Mouse (Mus musculus) left cerebral cortex, adult 11 months (tissue): ENCODE measurements around the gene Acot10.
"Not testable (repeated sequence)": the region's sequence is repeated elsewhere in the genome, so short reads cannot be mapped to it uniquely, and the experiment has no call there.

Experiments used
- DNase-seq: peaks from one replicate; pipeline ENCODE4 v3.0.0; 2022; ENCODE audit warnings: low spot score

The Acot10 gene

GRCm38 (mm10) chr15:20666650-20667049 lies at the start of gene Acot10:
Gene Acot10 (minus strand): TSS chr15:20666750.
- no peak for DNase-seq

- DNase-seq = no peak
Observed at GRCm38 (mm10) chr15:20711859-20712258, 45.3 kb upstream of the Acot10 start.

DNA sequence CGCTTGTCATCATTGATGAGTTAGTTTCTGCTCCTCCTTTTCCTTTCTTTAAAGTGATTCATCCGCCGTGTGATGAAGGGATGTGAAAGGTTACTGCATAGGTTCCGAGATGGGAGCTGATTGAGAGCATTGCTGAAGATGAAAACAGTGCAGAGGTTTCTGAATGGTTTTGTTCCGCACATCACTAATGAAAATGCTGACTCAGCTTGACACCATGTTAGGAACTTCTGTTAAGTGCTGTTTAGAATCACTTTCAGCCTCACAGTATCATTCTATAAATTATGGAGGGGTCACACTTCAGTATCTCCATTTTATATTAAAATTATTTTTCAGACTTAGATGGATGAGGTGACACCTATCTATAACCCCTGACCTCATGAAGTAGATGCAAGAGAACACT lies 29.7 kb upstream of the Acot10 start:
- DNase-seq = no peak

- DNase-seq = no peak
Observed at GRCm38 (mm10) chr15:20684200-20684599, 17.6 kb upstream of the Acot10 start.

DNA sequence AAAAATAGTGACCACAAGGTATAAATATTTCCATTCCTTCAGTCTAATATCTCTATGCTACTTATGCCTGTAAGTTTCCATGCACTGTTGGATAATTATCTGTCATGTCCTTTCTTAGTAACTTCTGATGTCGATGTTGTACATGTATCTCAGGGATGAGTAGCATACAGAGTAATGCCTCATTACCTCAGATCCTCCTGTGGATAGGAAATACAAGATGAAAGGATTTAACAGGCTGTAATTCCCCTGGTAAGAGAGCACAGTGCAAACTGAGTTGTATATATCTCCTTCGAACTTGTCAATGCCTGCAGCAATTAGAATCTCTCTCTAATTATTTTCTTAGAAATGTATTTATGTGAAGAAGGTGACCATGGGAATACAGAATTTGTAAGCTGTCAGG lies 16.2 kb upstream of the Acot10 start:
- DNase-seq = no peak

DNA sequence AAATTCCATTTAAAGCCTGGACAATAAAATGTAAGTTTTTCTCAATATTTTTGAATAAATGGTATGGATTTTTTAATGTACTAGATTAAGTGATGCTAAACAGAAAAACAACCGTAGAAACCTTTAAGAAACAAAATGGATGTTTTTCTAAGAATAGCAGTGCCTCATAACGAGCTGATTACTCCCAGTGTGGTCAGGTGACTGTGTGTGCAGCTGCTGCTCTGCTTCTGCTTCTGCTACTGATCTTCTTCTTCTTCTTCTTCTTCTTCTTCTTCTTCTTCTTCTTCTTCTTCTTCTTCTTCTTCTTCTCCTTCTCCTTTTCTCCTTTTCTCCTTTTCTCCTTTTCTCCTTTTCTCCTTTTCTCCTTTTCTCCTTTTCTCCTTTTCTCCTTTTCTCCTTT lies 3.0 kb upstream of the Acot10 start:
- DNase-seq = not testable (repeated sequence)

GRCm38 (mm10) chr15:20667989-20668388 lies 1.4 kb upstream of the Acot10 start:
- DNase-seq = no peak

DNA sequence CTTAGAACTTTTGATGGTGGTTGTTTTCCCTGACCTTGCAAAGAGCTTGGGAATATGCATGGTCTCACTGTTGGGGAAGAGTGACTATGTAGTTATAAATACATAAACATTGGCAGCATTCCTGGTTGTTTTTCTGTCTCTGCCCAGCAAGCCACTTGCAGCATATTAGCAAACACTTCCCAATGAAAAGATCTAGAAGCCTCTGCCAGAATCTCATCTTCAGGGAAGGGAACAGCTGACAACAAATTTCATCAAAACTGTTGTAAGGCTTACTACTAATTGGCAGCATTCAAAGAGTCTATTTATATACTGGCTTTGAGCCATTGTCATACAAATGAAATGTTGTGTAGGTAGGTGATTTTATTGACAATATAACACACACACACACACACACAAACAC lies 800 bp upstream of the Acot10 start:
- DNase-seq = no peak

DNA sequence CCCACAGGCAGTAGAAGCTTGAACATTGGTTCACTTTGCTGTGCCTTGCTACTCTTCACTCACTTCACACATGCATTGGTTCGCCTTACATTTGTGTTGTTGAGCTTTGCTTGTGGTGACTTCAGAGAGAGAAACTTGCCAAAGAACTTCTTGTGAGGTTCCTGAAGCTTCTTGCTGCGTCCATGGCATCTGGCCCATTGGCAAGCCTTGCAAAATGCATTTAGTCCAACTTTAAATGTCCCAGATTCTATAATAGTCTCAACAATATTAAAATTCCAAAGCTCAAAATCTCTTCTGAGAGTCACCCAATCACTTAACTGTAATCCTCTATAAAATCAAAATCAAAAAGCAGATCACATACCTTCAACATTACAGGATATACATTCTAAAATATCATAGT lies 6.3 kb downstream of the Acot10 start:
- DNase-seq = no peak

- DNase-seq = no peak
Observed at GRCm38 (mm10) chr15:20642905-20643414, 23.6 kb downstream of the Acot10 start.

GRCm38 (mm10) chr15:20639155-20639554 lies 27.4 kb downstream of the Acot10 start:
- no peak for DNase-seq

DNA sequence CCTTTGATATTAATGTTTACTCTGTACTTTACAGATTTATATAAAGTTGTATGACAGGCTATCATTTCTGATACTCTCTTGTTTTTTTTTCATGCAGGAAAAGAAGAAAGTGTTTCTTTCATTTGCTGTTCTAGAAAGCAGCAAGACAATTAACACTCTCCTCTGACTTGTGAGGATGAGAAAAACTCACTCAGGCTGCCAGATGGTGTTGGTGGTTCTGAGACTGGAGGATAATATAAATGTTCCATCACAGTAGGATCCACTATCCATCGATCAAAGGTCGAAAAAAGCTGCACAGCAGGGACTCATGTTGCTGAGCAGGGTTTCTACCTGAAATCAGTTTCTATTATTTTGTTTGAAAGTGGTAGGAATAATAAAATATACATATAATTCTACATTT lies 32.0 kb downstream of the Acot10 start:
- DNase-seq = peak; percentile 7
